Mouse (Mus musculus) heart, postnatal 0 days (tissue): ENCODE results near the gene Apobr.

Experiments
- CTCF ChIP-seq: IDR thresholded peaks from 2 replicates; pipeline ENCODE4 v1.5.1; 2016; ENCODE audit warnings: antibody characterized with exemption, control low read depth, low read depth
- EP300 ChIP-seq: IDR thresholded peaks from 2 replicates; pipeline ENCODE4 v1.6.1; 2016; ENCODE audit warnings: antibody characterized with exemption, low read depth

DNA sequence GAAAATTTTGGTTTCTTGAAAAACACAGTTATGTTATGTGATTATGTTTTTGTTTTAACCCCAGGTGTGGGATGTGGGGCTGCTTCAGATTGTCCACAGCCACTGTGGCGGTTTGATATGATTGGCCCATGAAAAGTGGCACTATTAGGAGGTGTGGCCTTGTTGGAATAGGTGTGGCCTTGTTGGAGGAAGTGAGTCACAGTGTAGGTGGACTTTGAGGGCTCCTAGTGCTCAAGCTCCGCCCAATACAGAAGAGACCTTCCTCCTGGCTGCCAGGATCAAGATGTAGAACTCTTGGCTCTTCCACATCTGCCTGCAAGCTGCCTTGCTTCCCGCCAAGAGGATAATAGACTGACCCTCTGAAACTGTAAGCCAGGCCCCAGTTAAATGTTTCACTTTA, 28.0 kb downstream of the Apobr start:
- TF ChIP-seq CTCF (no peak), EP300 (no peak)
